Mouse (Mus musculus) hindbrain, embryonic 11.5 days (tissue): ENCODE results near the gene Dynlt1c. TPM values are rescaled to one million over a fixed set of nuclear protein-coding genes. Genes with fewer than 3 reads are reported as not detected.
"Not testable (repeated sequence)": the region's sequence is repeated elsewhere in the genome, so short reads cannot be mapped to it uniquely, and the experiment has no call there.

Source experiments
- ATAC-seq: fragments of 200-750 bp; cut with Nextera tagmentation; 2 replicates; pipeline ENCODE4 v1.8.0; 2017; ENCODE audit warnings: mild to moderate bottlenecking, moderate TSS enrichment, moderate library complexity; ENCODE audit not compliant: low FRiP score
- DNase-seq: peaks from one replicate; pipeline ENCODE4 v3.0.0-alpha.2; 2015; ENCODE audit warnings: low spot score
- H3K27ac ChIP-seq: fragments of 300-500 bp; sonication (generic); 2 replicates; pipeline ENCODE4 v1.5.1; 2014; ENCODE audit warnings: mild to moderate bottlenecking, low read depth, low read length
- H3K27me3 ChIP-seq: fragments of 300-500 bp; sonication (generic); 2 replicates; pipeline ENCODE4 v1.6.1; 2014; ENCODE audit warnings: mild to moderate bottlenecking, low read length, moderate library complexity, mixed read lengths; ENCODE audit not compliant: control insufficient read depth, insufficient read depth
- H3K36me3 ChIP-seq: fragments of 300-500 bp; sonication (generic); 2 replicates; pipeline ENCODE4 v1.6.1; 2014; ENCODE audit warnings: mild to moderate bottlenecking, low read length, moderate library complexity, mixed read lengths; ENCODE audit not compliant: control insufficient read depth, insufficient read depth
- H3K4me1 ChIP-seq: fragments of 300-500 bp; sonication (generic); replicated peaks from 2 replicates; pipeline ENCODE4 v1.6.1; 2014; ENCODE audit warnings: low read length, mixed read lengths; ENCODE audit not compliant: control insufficient read depth, insufficient read depth
- H3K4me2 ChIP-seq: fragments of 300-500 bp; sonication (generic); replicated peaks from 2 replicates; pipeline ENCODE4 v1.6.1; 2014; ENCODE audit warnings: mild to moderate bottlenecking, low read depth, low read length
- H3K4me3 ChIP-seq: fragments of 300-500 bp; sonication (generic); 2 replicates; pipeline ENCODE4 v1.5.1; 2014; ENCODE audit warnings: low read depth, low read length
- H3K9ac ChIP-seq: fragments of 300-500 bp; sonication (generic); 2 replicates; pipeline ENCODE4 v1.6.1; 2014; ENCODE audit warnings: low read depth, low read length
- H3K9me3 ChIP-seq: fragments of 300-500 bp; sonication (generic); 2 replicates; pipeline ENCODE4 v1.6.1; 2016; ENCODE audit warnings: low read length; ENCODE audit not compliant: control insufficient read depth
- WGBS: fragments of 180-500 bp; shearing (Covaris S2); extraction: QIAGEN DNeasy Blood & Tissue Kit; methylation state at CpG from one replicate; pipeline ENCODE4 v1.1.7; 2014; 5-methylcytosine and 5-hydroxymethylcytosine counted together
- polyA plus RNA-seq: library from polyadenylated mRNA; unstranded; fragments of >200 nt; fragmentation: Nextera tagmentation; extraction: Ambion mirVana; gene quantifications from 2 replicates; pipeline ENCODE4 v1.2.1, GENCODE M21; 2014

Gene Dynlt1c
- polyA plus RNA-seq, 1 experiment from 2014 or later, result 41.5 TPM

DNA sequence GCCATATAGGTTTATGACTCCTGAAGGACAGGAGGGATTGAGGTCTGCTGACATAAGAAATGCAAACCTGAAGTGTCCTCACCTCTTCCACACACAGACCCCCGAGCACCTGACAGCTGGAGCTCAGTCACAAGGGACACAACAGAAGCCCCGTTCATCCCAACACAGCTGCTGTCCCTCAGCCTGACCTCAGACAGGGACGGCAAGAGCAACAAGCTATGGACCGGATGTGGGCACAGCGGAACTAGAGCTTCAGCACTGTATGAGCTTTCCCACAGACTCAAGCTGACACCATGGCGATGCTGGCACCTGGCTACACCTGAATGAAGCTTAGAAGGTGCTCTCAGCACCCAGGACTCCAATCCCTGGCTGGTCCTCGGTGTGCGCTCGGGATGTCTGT is 12.8 kb downstream of the Dynlt1c start:
- ATAC-seq, DNase-seq, H3K27ac ChIP-seq, H3K4me1 ChIP-seq, H3K27me3 ChIP-seq, H3K4me2 ChIP-seq, H3K36me3 ChIP-seq, H3K4me3 ChIP-seq, H3K9me3 ChIP-seq, H3K9ac ChIP-seq: not testable (repeated sequence)
- WGBS, result 80% methylated on average over 4 of the region's 9 CpGs

- not testable (repeated sequence) for H3K27ac ChIP-seq, H3K9ac ChIP-seq, ATAC-seq, H3K4me2 ChIP-seq, H3K27me3 ChIP-seq, DNase-seq, H3K4me1 ChIP-seq, H3K4me3 ChIP-seq, H3K36me3 ChIP-seq, H3K9me3 ChIP-seq
- 98% methylated on average over 9 of the region's 9 CpGs for WGBS
Measured at GRCm38 (mm10) chr17:6616731-6617130, 15.3 kb downstream of the Dynlt1c start.

- WGBS, result 59% methylated on average over 6 of the region's 13 CpGs
Measured at GRCm38 (mm10) chr17:6617689-6618400, 16.4 kb downstream of the Dynlt1c start.

GRCm38 (mm10) chr17:6619271-6619670 is 17.8 kb downstream of the Dynlt1c start:
- H3K9ac ChIP-seq, H3K9me3 ChIP-seq, H3K27me3 ChIP-seq, H3K4me1 ChIP-seq, ATAC-seq, H3K27ac ChIP-seq, DNase-seq, H3K4me2 ChIP-seq, H3K36me3 ChIP-seq, H3K4me3 ChIP-seq: not testable (repeated sequence)
- 88% methylated on average over 5 of the region's 5 CpGs for WGBS

More at GRCm38 (mm10) chr17:6617689-6618400, 16.4 kb downstream of the Dynlt1c start:
- not testable (repeated sequence) for H3K4me2 ChIP-seq, H3K4me3 ChIP-seq, H3K9ac ChIP-seq, H3K27me3 ChIP-seq, H3K27ac ChIP-seq, H3K4me1 ChIP-seq, DNase-seq, H3K36me3 ChIP-seq, H3K9me3 ChIP-seq
- peak; percentile 43; the same call in 1 of the 2 replicates for ATAC-seq

DNA sequence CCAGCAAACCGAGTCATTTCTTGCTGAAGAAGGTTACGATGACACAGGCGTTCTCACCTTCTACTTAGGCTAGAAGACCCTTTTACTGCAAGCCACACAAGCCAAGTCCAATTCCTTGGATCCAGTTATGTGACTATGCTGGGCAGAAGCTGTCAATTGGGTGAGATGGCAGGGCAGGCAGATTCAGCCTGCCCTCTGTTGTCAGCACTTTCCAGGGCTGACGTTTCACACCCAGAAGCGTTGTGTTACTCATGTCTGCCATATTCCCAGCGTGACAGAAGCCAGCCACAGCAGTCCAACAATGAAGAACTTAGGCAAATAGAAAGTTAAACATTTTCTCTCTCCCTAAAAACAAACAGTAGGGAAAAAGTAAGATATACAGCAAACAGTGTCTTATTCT is 18.6 kb downstream of the Dynlt1c start:
- not testable (repeated sequence) for H3K27me3 ChIP-seq, H3K9me3 ChIP-seq, H3K9ac ChIP-seq, H3K27ac ChIP-seq, DNase-seq, H3K36me3 ChIP-seq, ATAC-seq, H3K4me3 ChIP-seq, H3K4me1 ChIP-seq, H3K4me2 ChIP-seq
- WGBS, result 83% methylated on average over 5 of the region's 6 CpGs

DNA sequence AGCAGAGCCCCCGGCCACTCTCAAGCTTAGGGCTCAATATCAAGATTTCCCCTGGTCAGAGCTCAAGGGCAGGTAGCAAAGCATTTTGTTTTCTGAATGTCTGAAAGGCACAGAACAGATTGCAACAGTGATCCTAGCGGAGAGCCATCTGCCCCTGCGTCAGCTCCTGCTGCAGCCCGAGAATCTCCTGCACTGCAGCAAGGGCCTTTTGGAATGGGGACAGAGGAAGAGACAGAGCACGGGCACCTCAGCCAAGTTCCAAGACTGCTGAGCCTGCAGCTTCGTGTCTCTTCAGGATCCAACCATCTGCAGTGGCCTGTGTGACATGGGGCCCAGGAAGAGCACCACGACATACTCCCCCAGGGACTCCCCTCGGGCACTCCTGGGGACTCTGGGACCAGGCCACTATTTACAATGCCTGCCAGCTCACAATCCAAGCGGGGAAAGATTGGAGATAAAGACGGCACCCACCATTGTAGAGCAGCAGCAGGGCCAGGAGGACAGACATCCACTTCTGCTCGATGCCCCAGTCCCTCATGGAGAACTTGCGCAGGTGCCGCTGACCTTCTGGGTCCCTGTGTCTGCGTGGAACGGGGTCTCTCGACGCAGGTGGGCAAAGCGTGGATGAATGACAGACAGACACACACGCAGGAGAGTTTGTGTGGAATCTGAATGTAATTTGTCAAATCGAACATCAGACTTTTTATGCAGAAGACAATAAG is 19.4 kb downstream of the Dynlt1c start:
- not testable (repeated sequence) for H3K4me3 ChIP-seq, DNase-seq, H3K27me3 ChIP-seq, H3K4me1 ChIP-seq, H3K9ac ChIP-seq, H3K9me3 ChIP-seq, H3K36me3 ChIP-seq, ATAC-seq, H3K27ac ChIP-seq, H3K4me2 ChIP-seq
- WGBS, result 84% methylated on average over 17 of the region's 20 CpGs

- H3K27me3 ChIP-seq, H3K9ac ChIP-seq, H3K4me3 ChIP-seq, H3K9me3 ChIP-seq, H3K4me2 ChIP-seq, H3K36me3 ChIP-seq, H3K27ac ChIP-seq, H3K4me1 ChIP-seq, ATAC-seq, DNase-seq: not testable (repeated sequence)
- 85% methylated on average over 11 of the region's 12 CpGs for WGBS
Measured at GRCm38 (mm10) chr17:6621976-6622375, 20.5 kb downstream of the Dynlt1c start.

DNA sequence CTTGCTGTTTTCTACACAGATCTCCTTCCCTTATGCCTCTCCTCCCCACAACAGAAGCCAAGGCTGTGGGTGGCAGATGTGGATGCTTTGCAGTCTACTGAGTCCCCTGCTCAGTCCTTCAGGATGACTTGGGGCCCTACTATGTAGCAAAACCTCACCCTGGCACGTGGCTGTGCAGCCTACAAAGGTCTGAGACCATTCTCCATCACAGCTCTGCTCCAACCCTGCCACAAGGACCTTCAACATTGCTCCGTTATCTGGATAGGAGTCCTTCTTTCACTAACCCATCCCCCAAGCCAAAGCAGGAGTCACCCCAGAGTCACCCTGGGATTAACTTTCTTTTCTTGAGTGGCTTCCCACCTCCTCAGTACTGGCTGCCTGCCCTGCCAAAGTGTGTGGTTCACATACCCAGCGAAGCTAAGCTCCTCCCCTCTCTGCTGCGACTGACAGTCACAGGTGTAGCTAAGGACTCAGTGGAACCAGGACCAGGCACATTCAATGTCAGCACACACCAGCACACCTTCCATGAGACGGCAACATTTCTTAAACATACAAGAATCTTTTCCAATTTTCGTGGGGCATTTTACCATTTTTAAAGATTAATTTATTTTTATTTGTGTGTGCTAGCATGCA is 23.6 kb downstream of the Dynlt1c start:
- not testable (repeated sequence) for H3K9ac ChIP-seq, H3K4me3 ChIP-seq, DNase-seq, H3K9me3 ChIP-seq, H3K27ac ChIP-seq, H3K27me3 ChIP-seq, H3K4me1 ChIP-seq, H3K36me3 ChIP-seq, ATAC-seq, H3K4me2 ChIP-seq
- WGBS, result 91% methylated on average over 2 of the region's 6 CpGs
